Mouse (Mus musculus) heart, embryonic 11.5 days (tissue): Measurements from ENCODE around the gene Egfl8. TPM values are rescaled to one million over a fixed set of nuclear protein-coding genes. Genes with fewer than 3 reads are reported as not detected.

Experiments used
- ATAC-seq: fragments of 200-750 bp; cut with Nextera tagmentation; replicated peaks from 2 replicates; pipeline ENCODE4 v1.8.0; 2017; ENCODE audit warnings: moderate library complexity; ENCODE audit not compliant: insufficient number of reproducible peaks, low FRiP score, low TSS enrichment
- H3K27ac ChIP-seq: fragments of 300-500 bp; sonication (generic); 2 replicates; pipeline ENCODE4 v1.5.1; 2014; ENCODE audit warnings: mild to moderate bottlenecking, low read depth, low read length
- H3K27me3 ChIP-seq: fragments of 300-500 bp; sonication (generic); 2 replicates; pipeline ENCODE4 v1.6.1; 2014; ENCODE audit warnings: mild to moderate bottlenecking, low read length, mixed read lengths; ENCODE audit not compliant: control insufficient read depth, insufficient read depth
- H3K36me3 ChIP-seq: fragments of 300-500 bp; sonication (generic); 2 replicates; pipeline ENCODE4 v1.6.1; 2014; ENCODE audit warnings: mild to moderate bottlenecking, low read length, moderate library complexity, mixed read lengths; ENCODE audit not compliant: control insufficient read depth, insufficient read depth
- H3K4me1 ChIP-seq: fragments of 300-500 bp; sonication (generic); 2 replicates; pipeline ENCODE4 v1.6.1; 2014; ENCODE audit warnings: low read length; ENCODE audit not compliant: control insufficient read depth, insufficient read depth
- H3K4me2 ChIP-seq: fragments of 300-500 bp; sonication (generic); 2 replicates; pipeline ENCODE4 v1.6.1; 2014; ENCODE audit warnings: mild to moderate bottlenecking, moderate library complexity
- H3K4me3 ChIP-seq: fragments of 300-500 bp; sonication (generic); 2 replicates; pipeline ENCODE4 v1.5.1; 2014; ENCODE audit warnings: low read depth, low read length
- H3K9ac ChIP-seq: fragments of 300-500 bp; sonication (generic); 2 replicates; pipeline ENCODE4 v1.6.1; 2014; ENCODE audit warnings: mild to moderate bottlenecking, low read depth, low read length, moderate library complexity
- H3K9me3 ChIP-seq: fragments of 300-500 bp; sonication (generic); replicated peaks from 2 replicates; pipeline ENCODE4 v1.6.1; 2016; ENCODE audit warnings: low read length; ENCODE audit not compliant: control insufficient read depth
- WGBS: fragments of 180-500 bp; shearing (Covaris S2); extraction: QIAGEN DNeasy Blood & Tissue Kit; methylation state at CpG from one replicate; pipeline ENCODE4 v1.1.7; 2014; ENCODE audit not compliant: insufficient replicate concordance; 5-methylcytosine and 5-hydroxymethylcytosine counted together
- polyA plus RNA-seq: library from polyadenylated mRNA; unstranded; fragments of >200 nt; fragmentation: Nextera tagmentation; extraction: Ambion mirVana; gene quantifications from 2 replicates; pipeline ENCODE4 v1.2.1, GENCODE M21; 2014

Gene Egfl8
- 0.82 and 0.90 TPM in 2 replicates for polyA plus RNA-seq

DNA sequence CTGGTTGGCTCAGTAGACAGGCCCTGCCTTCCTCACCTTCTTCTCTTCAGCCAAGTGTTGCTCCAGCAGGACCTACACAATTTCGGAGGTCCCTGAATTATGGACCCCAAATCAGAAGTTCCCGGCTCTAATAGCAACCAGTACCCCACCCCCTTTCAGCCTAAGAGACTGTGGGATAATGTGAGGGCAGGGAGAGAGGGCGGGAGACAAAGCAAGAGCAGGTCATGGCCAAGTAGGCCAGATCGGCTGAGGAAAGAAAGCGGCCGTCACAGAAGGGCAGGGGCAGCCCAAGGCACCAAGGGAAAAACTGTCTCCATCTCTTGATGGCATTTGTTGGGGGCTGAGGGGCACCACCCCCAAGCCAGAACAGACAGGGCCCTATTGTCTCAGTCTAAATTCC lies at the start of gene Egfl8:
TSS of gene Egfl8 (minus strand) at position 101 of the 400 bp plus-strand sequence.
- no peak within 1 kb of the TSS for H3K4me3 ChIP-seq
- H3K9ac ChIP-seq, result 0 out of 2 replicates have a peak within 1 kb of the TSS, but pooled peaks have one; percentile 16
- no peak within 1 kb of the TSS for H3K4me2 ChIP-seq
- no peaks in the 10 kb centered on the region for H3K9me3 ChIP-seq
- no peaks in the 10 kb centered on the region for H3K27me3 ChIP-seq
- peaks cover 16% of the 10 kb centered on the region for H3K36me3 ChIP-seq
- WGBS, result 73% methylated on average over 6 of the region's 6 CpGs
- ATAC-seq, result no peak
- H3K27ac ChIP-seq, result no peak within 1 kb of the TSS
- no peaks in the 10 kb centered on the region for H3K4me1 ChIP-seq

DNA sequence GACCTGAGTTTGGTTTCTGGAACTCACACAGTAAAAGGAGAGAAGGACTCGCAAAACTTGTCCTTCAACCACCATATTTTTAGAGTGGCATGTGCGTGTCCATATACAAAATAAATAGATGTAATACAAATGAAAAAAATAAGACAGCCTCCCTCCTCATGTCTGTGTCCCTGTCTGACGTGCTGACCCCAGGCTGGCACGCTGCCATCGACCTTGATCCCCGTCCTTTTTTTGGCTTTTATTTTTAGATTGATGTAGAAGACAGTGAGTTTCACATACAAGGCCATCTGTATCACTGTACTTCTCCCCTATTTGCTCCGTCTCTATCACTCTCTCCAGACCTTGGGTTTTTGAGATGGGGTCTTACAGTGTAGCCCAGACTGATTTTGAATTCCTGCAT lies 48.7 kb upstream of the Egfl8 start:
- H3K36me3 ChIP-seq, result no peaks in the 10 kb centered on the region
- no peak overlapping the region for H3K4me3 ChIP-seq
- WGBS, result 66% methylated on average over 7 of the region's 7 CpGs
- no peak overlapping the region for H3K4me2 ChIP-seq
- peaks cover 26% of the 10 kb centered on the region for H3K27me3 ChIP-seq
- no peak overlapping the region for H3K27ac ChIP-seq
- no peak overlapping the region for H3K9ac ChIP-seq
- H3K4me1 ChIP-seq, result peaks cover 6% of the 10 kb centered on the region
- no peaks in the 10 kb centered on the region for H3K9me3 ChIP-seq
- no peak for ATAC-seq

DNA sequence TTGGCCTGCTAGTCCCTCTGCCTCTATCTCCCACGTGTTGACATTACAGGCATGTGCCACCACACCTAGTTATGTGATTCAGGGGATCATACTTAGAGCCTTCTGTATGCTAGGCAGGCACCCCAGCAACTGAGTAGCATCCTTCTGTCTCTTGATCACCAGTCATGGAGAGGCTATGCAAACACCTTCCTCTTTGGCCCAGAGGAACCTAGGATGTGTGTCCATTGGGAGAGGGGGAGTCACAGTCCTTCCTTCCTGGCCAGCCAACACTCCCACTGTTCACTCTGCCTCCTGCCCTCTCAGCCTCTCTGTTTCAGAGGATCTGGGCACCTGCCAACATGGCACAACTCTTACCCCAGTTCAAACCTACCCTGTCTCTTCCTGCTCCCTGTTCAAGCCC lies 47.8 kb upstream of the Egfl8 start:
- Histone ChIP-seq H3K4me1 (peaks cover 9% of the 10 kb centered on the region), H3K9ac (no peak overlapping the region), H3K27ac (no peak overlapping the region), H3K9me3 (no peaks in the 10 kb centered on the region), H3K36me3 (no peaks in the 10 kb centered on the region), H3K27me3 (peaks cover 34% of the 10 kb centered on the region), H3K4me2 (no peak overlapping the region), H3K4me3 (no peak overlapping the region)
- WGBS, result 60% methylated on average over 1 of the region's 1 CpGs
- ATAC-seq, result no peak

DNA sequence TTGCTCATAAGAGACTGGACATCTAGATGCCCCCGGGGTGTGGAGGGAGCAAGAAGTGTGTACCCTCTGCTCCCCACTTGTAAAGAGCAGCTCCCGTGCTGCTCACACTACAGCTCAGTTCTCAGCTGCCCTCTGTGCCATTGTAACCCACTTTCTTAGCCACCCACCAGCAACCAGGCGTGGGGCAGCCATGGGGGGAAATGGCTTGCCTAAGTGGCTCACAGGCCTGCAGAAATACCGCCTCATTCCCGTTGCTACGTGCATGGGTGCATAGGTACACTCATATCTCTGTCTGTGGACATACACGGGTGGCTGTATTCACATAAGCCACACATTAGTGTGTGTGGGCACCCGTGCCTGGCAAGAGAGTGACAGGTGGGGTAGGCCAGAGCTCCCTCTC lies 47.2 kb upstream of the Egfl8 start:
- no peak for ATAC-seq
- H3K36me3 ChIP-seq, result no peaks in the 10 kb centered on the region
- 73% methylated on average over 8 of the region's 8 CpGs for WGBS
- H3K4me1 ChIP-seq, result peaks cover 9% of the 10 kb centered on the region
- no peak overlapping the region for H3K4me2 ChIP-seq
- H3K9ac ChIP-seq, result no peak overlapping the region
- peaks cover 39% of the 10 kb centered on the region for H3K27me3 ChIP-seq
- H3K4me3 ChIP-seq, result no peak overlapping the region
- no peaks in the 10 kb centered on the region for H3K9me3 ChIP-seq
- H3K27ac ChIP-seq, result no peak overlapping the region

DNA sequence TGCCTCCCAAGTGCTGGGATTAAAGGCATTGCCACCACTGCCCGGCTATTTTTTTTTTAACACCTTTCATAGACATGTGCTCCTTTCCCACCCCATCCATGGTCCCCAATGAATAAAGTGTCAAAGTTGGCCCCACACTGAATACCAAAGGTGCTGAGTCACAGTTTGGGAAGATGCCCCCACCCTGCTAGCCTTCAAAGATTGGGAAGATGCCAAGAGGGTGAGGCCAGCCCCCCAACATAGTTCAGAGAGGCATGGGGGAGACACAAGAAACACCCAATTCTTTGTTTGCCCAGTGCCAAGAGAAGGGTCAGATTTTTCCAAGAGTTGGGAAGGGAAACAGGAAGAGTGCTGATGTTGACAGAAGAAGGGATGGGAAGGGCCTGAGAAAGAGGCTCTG lies 46.7 kb upstream of the Egfl8 start:
- no peak for ATAC-seq
- WGBS, result 78% methylated on average over 1 of the region's 1 CpGs

DNA sequence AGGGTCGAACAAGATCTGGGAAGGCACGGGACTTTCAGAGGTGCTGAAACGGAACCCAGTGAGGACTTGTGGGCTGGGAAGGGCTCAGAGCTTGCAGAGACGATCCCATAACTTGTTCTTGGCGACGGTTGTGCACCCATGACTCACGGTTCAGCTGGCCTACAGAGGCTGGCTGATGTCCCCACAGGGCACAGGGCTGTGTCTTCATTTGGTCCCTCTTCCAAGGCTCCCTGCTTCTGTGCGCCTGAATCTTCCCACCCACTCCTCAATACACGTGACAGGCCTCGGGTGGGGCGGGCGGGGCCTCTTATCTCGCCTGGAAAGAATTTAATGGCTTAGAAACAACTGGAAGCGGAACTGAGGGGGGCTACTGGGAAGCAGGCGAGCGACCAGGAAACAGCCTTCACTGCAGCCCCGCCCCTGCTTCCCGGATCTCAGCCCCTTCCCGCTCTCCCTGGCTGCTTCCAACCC lies 45.4 kb upstream of the Egfl8 start:
- H3K27ac ChIP-seq, result no peak overlapping the region
- 6% methylated on average over 19 of the region's 19 CpGs for WGBS
- H3K27me3 ChIP-seq, result peaks cover 35% of the 10 kb centered on the region
- peak overlapping the region; percentile 42 for H3K4me2 ChIP-seq
- H3K9ac ChIP-seq, result no peak overlapping the region
- no peaks in the 10 kb centered on the region for H3K36me3 ChIP-seq
- peaks cover 9% of the 10 kb centered on the region for H3K4me1 ChIP-seq
- H3K9me3 ChIP-seq, result no peaks in the 10 kb centered on the region
- no peak overlapping the region for H3K4me3 ChIP-seq
- ATAC-seq, result no peak

More for the DNA sequence above, 46.7 kb upstream of the Egfl8 start:
- no peak overlapping the region for H3K4me2 ChIP-seq
- peaks cover 35% of the 10 kb centered on the region for H3K27me3 ChIP-seq
- peaks cover 9% of the 10 kb centered on the region for H3K4me1 ChIP-seq
- no peak overlapping the region for H3K4me3 ChIP-seq
- H3K9ac ChIP-seq, result no peak overlapping the region
- H3K36me3 ChIP-seq, result no peaks in the 10 kb centered on the region
- H3K27ac ChIP-seq, result no peak overlapping the region
- H3K9me3 ChIP-seq, result no peaks in the 10 kb centered on the region

DNA sequence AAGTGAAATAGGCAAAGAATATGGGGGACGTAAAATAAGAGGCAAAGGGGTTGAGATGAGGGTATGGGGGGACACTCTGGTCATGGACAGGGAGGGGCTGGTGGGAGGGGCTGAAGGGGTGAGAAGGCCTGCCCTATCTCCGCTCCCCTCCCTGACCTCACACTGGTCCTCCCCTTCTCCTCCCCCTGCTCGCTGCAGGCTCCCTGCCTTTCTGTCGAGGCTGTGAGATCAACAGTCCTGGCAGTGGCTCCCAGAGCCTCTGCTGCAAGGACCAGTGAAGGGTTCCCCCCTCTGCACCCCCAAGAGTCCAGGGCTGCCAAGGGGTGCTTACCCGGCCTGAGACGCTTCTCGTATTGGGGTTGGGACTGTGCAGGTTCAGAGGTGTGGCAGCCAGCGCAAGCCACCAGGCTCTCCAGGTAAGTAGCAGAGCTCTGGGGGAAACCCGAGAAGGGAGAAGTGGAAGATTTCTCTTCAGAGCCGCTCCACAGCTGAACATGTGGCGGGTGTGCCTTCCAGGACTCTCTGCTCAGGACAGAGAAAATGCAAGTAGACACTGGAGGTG lies 44.6 kb upstream of the Egfl8 start:
- no peak overlapping the region for H3K9ac ChIP-seq
- H3K36me3 ChIP-seq, result no peaks in the 10 kb centered on the region
- 34% methylated on average over 10 of the region's 11 CpGs for WGBS
- H3K4me2 ChIP-seq, result no peak overlapping the region
- no peaks in the 10 kb centered on the region for H3K9me3 ChIP-seq
- H3K4me1 ChIP-seq, result peaks cover 18% of the 10 kb centered on the region
- H3K4me3 ChIP-seq, result no peak overlapping the region
- peaks cover 31% of the 10 kb centered on the region for H3K27me3 ChIP-seq
- ATAC-seq, result no peak
- H3K27ac ChIP-seq, result no peak overlapping the region

DNA sequence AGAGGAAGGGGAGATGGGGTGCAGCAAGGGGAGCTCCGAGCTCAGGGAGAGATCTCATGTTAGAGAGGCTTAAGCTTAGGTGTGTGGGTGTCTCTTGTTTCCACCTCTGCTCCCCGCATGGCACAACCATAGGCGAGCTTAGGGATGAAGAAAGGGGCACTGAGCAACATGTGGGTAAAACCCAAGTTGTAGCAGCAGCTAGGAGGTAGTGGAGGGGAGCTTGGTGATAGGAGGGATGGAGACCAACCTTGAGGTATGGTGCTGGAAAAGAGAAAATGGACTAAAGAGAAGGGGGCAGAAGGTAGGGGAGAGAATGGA lies 44.1 kb upstream of the Egfl8 start:
- Histone ChIP-seq H3K4me2 (no peak overlapping the region), H3K4me1 (peaks cover 21% of the 10 kb centered on the region), H3K27me3 (peaks cover 31% of the 10 kb centered on the region), H3K36me3 (no peaks in the 10 kb centered on the region), H3K4me3 (no peak overlapping the region), H3K9me3 (no peaks in the 10 kb centered on the region), H3K27ac (no peak overlapping the region), H3K9ac (no peak overlapping the region)
- 44% methylated on average over 3 of the region's 3 CpGs for WGBS
- ATAC-seq, result no peak

DNA sequence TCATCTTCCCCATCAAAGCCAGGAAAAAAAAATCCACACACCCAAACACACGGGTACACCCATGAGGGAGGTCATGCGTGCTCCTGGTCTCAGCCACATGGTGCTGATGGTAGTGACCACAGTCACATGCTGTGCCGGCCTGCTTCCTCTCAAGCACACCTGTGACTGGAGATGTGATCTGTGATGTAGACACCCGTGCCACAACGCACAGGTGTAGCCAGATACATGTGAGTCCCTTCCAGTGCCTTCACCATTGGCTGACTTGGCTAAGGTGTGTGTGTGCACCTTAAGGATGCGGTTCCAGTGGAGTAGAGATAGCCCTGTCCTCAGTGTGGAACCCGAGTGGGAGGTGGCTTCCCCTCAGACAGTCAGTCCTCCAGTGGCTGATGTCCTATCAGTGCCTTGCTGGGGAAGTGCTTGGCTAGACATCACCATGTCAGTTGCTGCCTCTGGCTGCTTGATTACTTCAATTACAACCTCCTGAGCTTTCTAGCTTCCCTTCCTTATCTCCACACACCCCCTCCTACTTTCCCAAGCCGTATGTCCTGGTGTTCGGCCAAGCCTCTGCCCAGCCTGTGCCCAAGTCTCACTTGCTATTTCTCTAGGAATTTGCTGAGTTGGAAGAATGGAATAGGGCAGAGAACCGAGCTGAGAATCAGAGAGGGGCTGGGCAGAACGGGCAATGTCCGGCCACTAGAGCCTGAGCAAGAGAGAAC lies 43.6 kb upstream of the Egfl8 start:
- Histone ChIP-seq H3K27ac (no peak overlapping the region), H3K27me3 (peaks cover 31% of the 10 kb centered on the region), H3K4me1 (peaks cover 21% of the 10 kb centered on the region), H3K9ac (no peak overlapping the region), H3K36me3 (no peaks in the 10 kb centered on the region), H3K4me3 (no peak overlapping the region), H3K9me3 (no peaks in the 10 kb centered on the region), H3K4me2 (no peak overlapping the region)
- ATAC-seq, result no peak
- 49% methylated on average over 12 of the region's 12 CpGs for WGBS
